9 mouse cellular contexts compared by ENCODE assay signal in the genomic region with DNA sequence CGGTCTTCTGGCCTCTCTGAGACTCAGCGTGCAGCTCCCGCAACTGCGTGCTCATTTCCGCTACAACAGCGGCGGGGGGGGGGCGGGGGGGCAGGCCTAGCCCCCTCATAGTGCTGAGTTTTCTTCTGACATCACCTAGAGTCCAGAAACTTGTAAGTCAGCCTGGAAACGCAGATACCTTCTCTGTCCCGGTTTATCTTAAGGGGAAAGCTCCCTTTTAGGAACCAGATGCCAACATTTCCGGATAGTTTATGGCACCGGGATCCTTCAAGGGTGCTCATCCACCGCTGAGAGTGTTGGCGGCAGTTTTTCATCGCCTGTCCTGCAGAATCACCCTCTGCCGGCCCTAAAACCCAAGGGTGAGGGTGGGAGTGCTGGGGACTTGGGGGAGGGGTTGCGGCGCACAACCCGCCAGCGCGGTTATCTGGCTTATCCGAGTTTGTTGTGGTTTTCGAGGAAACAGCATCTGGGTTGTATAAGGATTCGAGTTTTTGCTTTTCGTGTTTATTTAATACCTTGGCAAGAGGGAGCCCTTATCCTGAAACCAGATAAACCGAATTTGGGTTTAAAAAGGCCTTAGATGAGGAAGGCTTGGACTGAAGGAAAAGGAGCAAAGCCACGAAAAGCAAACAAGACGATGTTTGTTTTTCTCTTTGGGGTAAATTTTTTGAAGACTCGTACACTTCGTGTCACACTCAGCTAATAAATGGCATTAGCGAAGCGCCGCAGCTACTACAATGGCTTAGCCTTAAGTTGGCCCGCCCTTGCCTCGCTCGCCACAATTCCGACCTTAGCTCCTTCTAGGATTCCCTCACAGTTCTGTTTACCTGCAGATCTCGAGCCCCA. TPM values are rescaled to one million over a fixed set of nuclear protein-coding genes. Genes with fewer than 3 reads are reported as not detected.
A peak's percentile ranks its signal among the peaks of the same experiment; 100 is the strongest.
DNase-seq lines count a peak whose midpoint lies in the region; ATAC-seq lines count a peak whose summit lies in the region.
"Had no signal": no experiment of that assay in that cellular context is flagged by ENCODE, and none has a peak within 500 bp of the region (broad histone marks: within the 10 kb centered on the region; RNA-seq: fewer than 3 reads in every experiment).

No protein-coding gene starts in this region.

- H3K27ac ChIP-seq in forebrain, embryonic 10.5 days = peak overlapping the region; percentile 97
- H3K27ac ChIP-seq in hindbrain, embryonic 10.5 days = peak overlapping the region; percentile 98
- peak overlapping the region; percentile 98 for H3K27ac ChIP-seq in limb, embryonic 11.5 days (replicated peaks; ENCODE audit: low read depth, low read length)
- H3K27ac ChIP-seq in midbrain, embryonic 15.5 days = peak overlapping the region; percentile 93

- under 1% methylated on average over 38 of the region's 38 CpGs for WGBS in forebrain, embryonic 10.5 days
- whole genome bisulfite sequencing in hindbrain, embryonic 10.5 days = under 1% methylated on average over 38 of the region's 38 CpGs
- WGBS in limb, embryonic 11.5 days = under 1% methylated on average over 38 of the region's 38 CpGs
- WGBS in midbrain, embryonic 15.5 days = under 1% methylated on average over 38 of the region's 38 CpGs

- no peak for ATAC-seq in limb, embryonic 11.5 days (ENCODE audit: insufficient number of reproducible peaks, low FRiP score, low TSS enrichment, low read depth)
- no peak for ATAC-seq in midbrain, embryonic 15.5 days (replicated peaks)

- H3K4me3 ChIP-seq in forebrain, embryonic 10.5 days = peak overlapping the region; percentile 78
- peak overlapping the region; percentile 85 for H3K4me3 ChIP-seq in hindbrain, embryonic 10.5 days
- H3K4me3 ChIP-seq in limb, embryonic 11.5 days (ENCODE audit: low read depth, low read length) = peak overlapping the region; percentile 73
- peak overlapping the region; percentile 71 for H3K4me3 ChIP-seq in midbrain, embryonic 15.5 days

- no peaks in the 10 kb centered on the region for H3K36me3 ChIP-seq in forebrain, embryonic 10.5 days (replicated peaks)
- no peaks in the 10 kb centered on the region for H3K36me3 ChIP-seq in hindbrain, embryonic 10.5 days
- no peaks in the 10 kb centered on the region for H3K36me3 ChIP-seq in limb, embryonic 11.5 days (ENCODE audit: control insufficient read depth, insufficient read depth, low read length)
- H3K36me3 ChIP-seq in midbrain, embryonic 15.5 days (replicated peaks) = no peaks in the 10 kb centered on the region

- H3K4me2 ChIP-seq in limb, embryonic 11.5 days (ENCODE audit: low read depth, severe bottlenecking) = peak overlapping the region; percentile 75
- peak overlapping the region; percentile 96 for H3K4me2 ChIP-seq in midbrain, embryonic 15.5 days

- H3K9me3 ChIP-seq in forebrain, embryonic 10.5 days = no peaks in the 10 kb centered on the region
- no peaks in the 10 kb centered on the region for H3K9me3 ChIP-seq in hindbrain, embryonic 10.5 days
- H3K9me3 ChIP-seq in limb, embryonic 11.5 days (ENCODE audit: control insufficient read depth, low read length) = no peaks in the 10 kb centered on the region
- H3K9me3 ChIP-seq in midbrain, embryonic 15.5 days = no peaks in the 10 kb centered on the region

- DNase-seq in kidney, adult 11 months = peak; percentile 49
- DNase-seq in kidney, adult 9 months = no peak
- DNase-seq in adrenal gland, postnatal 10 days = peak; percentile 66
- DNase-seq in forebrain, embryonic 10.5 days (ENCODE audit: extremely low spot score, low spot score) = no peak
- DNase-seq in hindbrain, embryonic 10.5 days (ENCODE audit: low spot score) = no peak
- peak; percentile 87 for DNase-seq in limb, embryonic 11.5 days (ENCODE audit: low spot score)
- peak; percentile 91 for DNase-seq in yolk sac, embryonic 10.5 days (ENCODE audit: low spot score)

- peaks cover 4% of the 10 kb centered on the region; the same call in 1 of the 2 replicates for H3K27me3 ChIP-seq in forebrain, embryonic 10.5 days (ENCODE audit: poor library complexity, severe bottlenecking)
- H3K27me3 ChIP-seq in hindbrain, embryonic 10.5 days (ENCODE audit: insufficient read depth, poor library complexity, severe bottlenecking) = peaks cover 13% of the 10 kb centered on the region; the same call in 1 of the 2 replicates
- no peaks in the 10 kb centered on the region for H3K27me3 ChIP-seq in limb, embryonic 11.5 days (ENCODE audit: control insufficient read depth, insufficient read depth, low read length)
- H3K27me3 ChIP-seq in midbrain, embryonic 15.5 days (replicated peaks) = no peaks in the 10 kb centered on the region
- H3K27me3 ChIP-seq: Patski had no signal

- peak overlapping the region; percentile 77 for H3K9ac ChIP-seq in limb, embryonic 11.5 days (ENCODE audit: low read length)
- H3K9ac ChIP-seq in midbrain, embryonic 15.5 days = peak overlapping the region; percentile 70; the same call in 1 of the 2 replicates

- peaks cover 57% of the 10 kb centered on the region for H3K4me1 ChIP-seq in forebrain, embryonic 10.5 days
- peaks cover 63% of the 10 kb centered on the region for H3K4me1 ChIP-seq in hindbrain, embryonic 10.5 days (replicated peaks)
- H3K4me1 ChIP-seq in limb, embryonic 11.5 days (ENCODE audit: control insufficient read depth, insufficient read depth, low read length) = peaks cover 18% of the 10 kb centered on the region
- H3K4me1 ChIP-seq in midbrain, embryonic 15.5 days = peaks cover 53% of the 10 kb centered on the region

RNA-seq across cellular contexts. Expression of gene Id2, which starts 2.8 kb away (rescaled TPM):
- total RNA-seq in adrenal gland, postnatal 10 days (2021) = 100 to 1,000 TPM; 295 to 323 TPM
- 180 and 197 TPM in 2 replicates for polyA plus RNA-seq in forebrain, embryonic 10.5 days (2016; fragmentation: Nextera tagmentation; extraction: Ambion mirVana)
- 360 and 369 TPM in 2 replicates for polyA plus RNA-seq in hindbrain, embryonic 10.5 days (2016; fragmentation: Nextera tagmentation; extraction: Ambion mirVana)
- polyA plus RNA-seq in limb, embryonic 11.5 days (2014; fragmentation: Nextera tagmentation; extraction: Ambion mirVana) = 384 and 406 TPM in 2 replicates
- polyA plus RNA-seq in midbrain, embryonic 15.5 days (2015; fragmentation: Nextera tagmentation; extraction: Ambion mirVana) = 138 TPM in 2 replicates

Comparison
In these comparisons a context has a peak if more than half of its experiments do, and no peak if none do; other contexts are left out.
1. DNase-seq: peak in kidney, adult 11 months (single experiment), adrenal gland, postnatal 10 days (single experiment), limb, embryonic 11.5 days (single experiment) and yolk sac, embryonic 10.5 days (single experiment); none in kidney, adult 9 months (single experiment), forebrain, embryonic 10.5 days (single experiment) and hindbrain, embryonic 10.5 days (single experiment).
2. Peak in every context shown above with its lines, with median percentiles within 50 percentile points of each other: H3K27ac ChIP-seq and H3K4me3 ChIP-seq.